Mouse (Mus musculus): ENCODE results near the gene Has3.

Gene Has3

DNA sequence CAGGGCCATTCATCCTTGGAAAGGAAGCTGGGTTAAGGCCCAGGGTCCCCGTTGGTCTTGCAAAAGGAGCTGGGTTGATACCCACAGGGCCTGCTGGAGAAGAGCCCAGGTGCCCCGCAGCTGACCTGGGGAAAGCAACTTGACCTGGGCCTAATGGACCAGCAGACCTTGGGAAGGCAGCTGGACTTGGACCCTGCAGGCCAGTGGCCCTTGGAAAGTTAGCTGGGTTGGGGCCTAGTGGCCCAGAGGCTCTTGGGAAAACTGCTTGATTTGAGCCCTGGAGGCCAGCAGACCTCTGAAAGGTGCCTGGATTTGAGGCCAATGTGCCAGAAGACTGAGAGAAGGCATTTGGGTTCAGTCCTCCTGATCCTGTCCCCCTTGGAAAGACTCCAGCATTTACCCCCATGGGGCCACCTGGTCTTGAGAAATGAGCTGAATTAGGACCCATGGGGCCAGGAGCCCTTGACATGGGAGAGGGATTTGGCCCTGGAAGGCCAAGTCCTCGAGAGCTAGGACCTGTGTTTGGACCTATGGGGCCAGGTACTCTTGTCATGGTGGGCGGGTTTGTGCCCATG lies 14.9 kb downstream of the Has3 start:
- in situ Hi-C loops (cut with MboI, MseI) = loop anchor here (5.0 kb wide), 2 partner anchors 78 to 188 kb away; no protein-coding TSS in a partner anchor

DNA sequence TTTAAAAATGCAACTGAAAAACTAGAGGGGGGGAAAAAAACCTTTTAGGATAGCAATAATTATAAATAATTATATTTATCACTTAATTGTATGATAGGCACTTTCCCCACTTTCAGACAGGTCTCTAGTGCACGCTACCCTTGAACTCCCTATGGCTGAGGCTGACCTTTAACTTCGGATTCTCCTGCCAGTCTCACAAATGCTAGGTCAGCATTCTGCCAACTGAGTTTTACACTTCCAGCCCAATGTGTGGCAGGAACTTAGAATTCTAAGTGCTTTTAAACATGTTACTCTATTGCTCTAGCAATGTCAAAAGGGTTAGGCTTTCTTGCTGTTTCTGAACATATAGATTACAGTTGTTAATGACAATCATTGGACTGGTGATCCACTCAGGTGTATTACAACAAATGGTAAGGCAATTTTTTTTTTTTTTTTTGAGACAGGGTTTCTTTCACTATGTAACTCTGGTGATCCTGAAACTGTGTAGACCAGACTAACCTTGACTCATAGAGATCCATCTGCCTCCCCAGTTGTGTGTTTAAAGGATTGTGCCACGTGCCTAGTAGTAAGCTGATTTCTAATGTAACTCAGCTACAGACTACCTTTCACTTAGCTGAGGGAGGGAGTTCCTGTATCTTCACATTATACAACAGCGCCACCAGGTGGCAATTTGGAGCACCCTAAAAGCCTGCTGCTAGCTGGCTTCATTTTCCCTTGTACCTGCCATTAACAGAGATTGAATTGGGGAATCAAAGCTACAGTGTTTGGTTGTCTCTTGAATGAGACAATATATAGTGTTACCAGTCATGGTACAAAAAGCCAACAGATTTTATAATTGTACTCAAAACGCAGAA lies 17.5 kb downstream of the Has3 start:
- in situ Hi-C loops (cut with MboI, MseI) = loop anchor here (5.0 kb wide), 2 partner anchors 80 to 190 kb away; no protein-coding TSS in a partner anchor

DNA sequence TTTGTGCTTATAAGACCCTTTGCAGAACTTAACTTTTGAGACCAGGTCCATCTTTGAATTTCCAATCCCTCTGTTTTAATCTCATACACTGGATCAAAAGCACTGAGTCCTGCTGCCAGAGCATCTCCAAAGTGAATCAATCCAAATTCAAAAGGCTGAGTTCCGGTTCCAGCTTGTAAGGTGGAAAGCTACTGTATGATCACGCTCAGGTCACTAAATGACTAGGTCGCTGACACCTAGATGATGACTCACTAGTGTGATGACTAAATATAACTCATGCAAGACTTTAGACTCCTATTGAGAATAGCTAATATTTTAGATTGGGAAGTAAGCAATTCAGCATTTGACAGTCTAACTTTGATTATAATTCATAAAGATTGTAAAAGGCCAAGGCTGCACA lies 18.8 kb downstream of the Has3 start:
- in situ Hi-C loops (cut with MboI, MseI) = loop anchor here (5.0 kb wide), 2 partner anchors 82 to 192 kb away; no protein-coding TSS in a partner anchor

DNA sequence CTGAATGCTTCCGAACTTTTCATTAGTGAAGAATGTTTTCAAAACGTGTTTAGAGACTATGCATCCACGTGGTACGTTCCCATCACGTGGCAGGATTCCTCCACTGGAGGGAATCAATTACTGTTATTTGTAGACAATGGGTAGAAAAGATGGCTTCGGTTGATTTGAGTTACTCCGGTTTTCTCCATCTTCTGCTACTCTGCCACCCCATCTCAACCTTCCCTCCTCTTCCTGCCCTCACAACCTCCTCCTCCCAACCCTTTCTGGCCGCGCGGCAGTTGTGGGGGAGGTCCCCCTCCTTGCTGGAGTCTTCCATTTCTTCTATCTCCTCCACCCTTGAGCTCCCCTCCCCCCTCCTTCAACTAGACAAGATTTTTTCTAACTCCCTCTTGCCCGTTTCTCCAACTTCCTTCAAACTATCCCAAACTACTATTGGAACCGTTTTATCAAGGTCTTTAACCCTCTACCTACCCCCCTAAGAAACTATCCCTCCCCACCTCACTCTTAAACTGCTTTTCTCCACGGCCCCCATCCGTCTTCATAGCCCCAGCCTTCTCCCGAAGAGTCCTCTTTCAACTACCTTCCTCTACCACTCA lies 22.3 kb downstream of the Has3 start:
- in situ Hi-C loops (cut with MboI, MseI) = no loop called here

DNA sequence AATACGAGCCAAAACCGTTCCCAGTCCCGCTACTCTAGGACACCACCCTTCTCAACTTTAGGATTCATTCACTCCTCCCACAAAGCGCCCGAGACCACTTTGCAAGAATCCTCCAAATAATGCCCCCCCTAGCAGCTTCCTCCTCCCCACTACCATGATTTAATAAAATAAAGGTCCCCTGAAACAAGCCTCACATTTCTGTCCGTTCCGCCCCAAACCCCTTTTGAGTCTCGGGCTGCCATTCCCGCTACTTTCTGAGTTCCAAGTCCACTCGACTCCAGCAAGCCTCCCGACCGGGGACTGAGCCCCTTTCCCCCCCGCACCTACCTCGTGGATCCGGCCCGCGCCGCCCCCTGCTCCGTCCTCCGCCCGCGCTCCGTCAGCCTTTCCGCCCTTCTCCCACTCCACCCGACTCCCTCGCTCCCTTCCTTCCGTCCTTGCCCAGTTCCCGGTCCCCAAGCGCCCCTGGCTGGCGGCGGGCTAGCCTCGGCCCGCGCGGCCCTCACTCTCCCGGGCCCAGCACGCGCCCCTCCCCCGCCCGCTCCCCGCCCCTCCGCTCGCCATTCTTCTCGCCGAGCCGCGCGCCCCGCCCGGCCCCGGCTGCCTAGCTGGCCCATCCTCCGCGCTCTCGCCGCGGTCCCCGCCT lies 22.9 kb downstream of the Has3 start:
- in situ Hi-C loops (cut with MboI, MseI) = no loop called here

DNA sequence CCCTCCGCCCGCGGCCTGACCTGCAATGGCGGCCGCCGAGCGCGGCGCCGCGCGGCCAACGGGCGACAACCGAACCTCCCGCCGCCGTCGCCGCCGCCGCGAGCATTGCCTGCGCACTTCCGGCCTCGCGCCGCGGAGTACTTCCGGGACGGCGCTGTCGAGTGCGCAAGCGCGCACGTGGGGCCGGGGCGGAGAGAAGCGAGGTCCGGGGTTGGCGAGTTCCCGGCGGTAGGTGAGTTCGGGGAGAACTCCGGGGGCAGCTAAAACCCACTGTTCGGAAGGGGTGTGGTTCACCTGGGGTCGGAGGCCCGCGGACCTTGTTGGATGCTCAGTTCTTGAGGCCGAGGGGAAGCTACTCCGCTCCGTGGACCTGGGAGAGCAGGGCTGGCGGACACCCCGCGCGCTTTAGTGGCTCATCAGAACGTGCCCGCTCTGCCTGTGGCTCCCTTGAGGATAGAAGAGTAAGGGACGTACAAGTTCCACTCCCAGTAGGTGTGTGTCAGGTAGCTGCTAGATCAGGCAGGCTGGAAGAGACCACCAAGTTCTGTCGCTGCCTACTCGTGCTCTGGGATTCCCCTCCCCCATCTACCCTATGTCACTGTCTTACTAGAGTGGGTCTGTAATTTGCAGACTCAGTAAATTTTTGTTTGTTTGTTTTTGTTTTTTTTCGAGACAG lies 23.6 kb downstream of the Has3 start, which contains the start of gene Utp4:
Gene Utp4, plus strand, starts transcription at position 156 of the 676 bp plus-strand sequence.
- in situ Hi-C loops (cut with MboI, MseI) = no loop called here

DNA sequence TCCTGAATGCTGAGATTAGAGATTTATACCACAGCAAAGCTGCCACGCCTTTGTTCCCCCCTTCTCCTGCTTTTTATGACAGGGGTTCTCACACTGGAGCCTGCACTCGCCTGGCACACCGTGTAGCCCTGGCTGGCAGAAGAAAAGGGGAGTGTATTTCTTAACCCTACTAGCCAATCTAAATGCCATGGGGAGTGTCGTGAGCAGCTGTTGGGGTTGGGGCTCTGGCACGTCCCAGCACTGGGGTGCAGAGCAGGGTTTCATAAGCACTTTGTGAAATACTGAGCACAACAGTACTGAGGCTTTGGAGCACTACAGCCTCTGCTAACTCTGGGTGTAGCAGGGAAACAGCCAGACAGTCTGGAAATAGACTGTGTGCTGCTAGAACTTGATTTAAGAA lies 29.4 kb downstream of the Has3 start:
- in situ Hi-C loops (cut with MboI, MseI) = no loop called here

DNA sequence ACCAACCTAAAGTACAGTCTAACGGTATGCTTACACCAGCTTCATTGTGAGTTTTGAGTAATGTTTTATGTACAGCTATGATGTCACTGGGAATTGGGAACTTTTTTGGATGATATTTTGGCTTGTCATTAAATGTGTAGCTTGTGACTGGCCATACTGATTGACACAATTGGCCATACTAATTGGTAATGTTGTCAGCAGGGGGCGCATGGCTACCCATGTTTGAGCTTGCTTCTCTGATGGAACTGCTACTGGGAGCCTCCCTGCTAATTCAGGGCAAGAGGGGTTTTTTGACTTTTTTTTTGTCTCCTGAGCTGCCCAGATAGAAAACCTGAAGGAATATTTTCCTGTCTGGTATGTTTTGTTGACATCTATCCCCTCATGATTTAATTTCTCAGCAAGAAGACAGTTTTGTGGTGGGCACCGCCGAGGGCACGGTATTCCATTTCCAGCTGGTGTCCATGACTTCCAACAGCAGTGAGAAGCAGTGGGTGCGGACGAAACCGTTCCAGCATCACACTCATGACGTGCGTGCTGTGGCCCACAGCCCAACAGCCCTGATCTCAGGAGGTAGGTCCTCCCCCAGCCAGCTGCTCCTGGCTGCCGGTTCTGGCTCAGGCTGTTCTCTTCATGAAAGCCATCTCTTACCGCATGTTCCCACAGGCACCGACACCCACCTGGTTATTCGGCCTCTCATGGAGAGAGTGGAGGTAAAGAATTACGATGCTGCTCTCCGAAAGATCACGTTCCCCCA lies 35.9 kb downstream of the Has3 start:
- in situ Hi-C loops (cut with MboI, MseI) = loop anchor here in 1 of 2 experiments (25.0 kb wide), 1 partner anchor 456 kb away; no protein-coding TSS in a partner anchor

DNA sequence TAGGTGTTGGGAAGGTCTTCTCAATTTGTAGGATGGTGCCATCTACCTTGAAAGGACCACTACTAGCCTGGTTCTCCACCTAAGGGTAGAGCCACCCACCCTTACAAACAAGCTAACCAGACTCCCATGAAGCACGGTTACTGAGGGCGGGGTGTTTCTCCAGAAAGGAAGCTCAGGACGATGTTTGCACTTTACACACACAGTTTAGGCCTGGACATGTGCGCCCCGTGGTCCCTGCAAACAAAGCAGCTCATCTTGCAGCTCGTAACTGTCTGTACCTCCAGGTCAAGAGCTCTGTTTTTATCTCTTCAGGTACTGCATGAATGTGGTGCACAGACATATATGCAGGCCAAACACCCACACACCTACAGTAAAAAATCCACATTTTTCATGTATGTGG lies 36.6 kb downstream of the Has3 start:
- in situ Hi-C loops (cut with MboI, MseI) = loop anchor here in 1 of 2 experiments (25.0 kb wide), 1 partner anchor 456 kb away; no protein-coding TSS in a partner anchor

DNA sequence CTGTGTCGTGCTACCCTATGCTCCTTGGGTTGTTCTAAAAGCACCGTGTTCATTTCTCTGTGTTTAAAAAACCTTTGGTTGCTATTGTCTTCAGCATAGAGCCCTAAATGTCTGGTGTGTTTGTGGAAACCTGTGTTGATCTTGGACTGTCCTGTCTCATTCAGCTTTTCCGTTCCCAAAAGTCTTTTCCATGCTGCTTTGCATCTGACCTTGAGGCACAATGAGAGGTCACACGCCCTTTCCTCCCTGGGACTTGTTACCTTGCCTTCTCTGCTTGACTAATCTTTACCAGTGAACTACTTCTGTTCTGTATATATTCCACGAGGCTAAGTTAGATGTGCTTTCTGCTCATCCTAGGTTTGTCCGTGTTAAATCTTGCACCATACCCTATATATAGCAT lies 37.4 kb downstream of the Has3 start:
- in situ Hi-C loops (cut with MboI, MseI) = loop anchor here in 1 of 2 experiments (25.0 kb wide), 1 partner anchor 455 kb away; no protein-coding TSS in a partner anchor

DNA sequence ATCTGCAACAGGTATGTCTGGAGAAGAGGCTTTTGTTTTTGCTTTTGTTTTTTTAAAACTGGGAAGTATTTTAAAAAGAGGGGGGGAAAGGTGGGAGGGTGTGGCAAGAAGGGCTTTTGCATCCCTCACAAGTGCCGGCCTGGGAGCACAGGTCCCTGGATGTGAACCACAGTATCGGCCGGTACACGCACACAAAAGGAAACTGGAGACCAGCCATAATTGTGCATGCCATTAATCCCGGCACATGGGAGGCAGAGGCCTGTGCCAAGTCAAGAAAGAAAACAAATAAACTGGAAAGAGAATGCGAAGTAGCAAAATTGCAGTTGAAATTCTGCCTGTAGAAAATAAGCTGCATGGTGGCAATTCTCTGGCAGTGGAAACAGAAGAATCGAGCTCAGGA lies 38.2 kb downstream of the Has3 start:
- in situ Hi-C loops (cut with MboI, MseI) = loop anchor here in 1 of 2 experiments (25.0 kb wide), 1 partner anchor 454 kb away; no protein-coding TSS in a partner anchor

DNA sequence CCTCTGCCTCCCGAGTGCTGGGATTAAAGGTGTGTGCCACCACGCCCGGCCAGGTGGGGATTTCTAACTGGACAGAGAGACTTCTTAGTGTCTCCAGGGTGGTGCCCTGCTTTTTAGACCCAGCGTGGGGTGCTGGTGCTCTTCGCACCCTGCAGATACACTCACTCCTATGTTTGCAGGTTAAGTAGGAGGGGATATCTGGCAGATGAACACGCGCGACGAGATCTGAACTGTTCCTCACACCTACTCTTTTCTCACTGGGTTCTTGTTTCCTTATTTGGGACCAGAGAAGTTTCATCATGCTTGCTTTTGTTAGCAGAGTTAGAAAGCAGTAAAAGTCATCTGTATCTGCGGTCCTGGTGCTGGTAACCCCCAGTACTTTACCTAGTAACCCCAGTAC lies 43.6 kb downstream of the Has3 start:
- in situ Hi-C loops (cut with MboI, MseI) = loop anchor here (5.0 to 25.0 kb wide), 2 partner anchors 449 to 459 kb away; no protein-coding TSS in a partner anchor

DNA sequence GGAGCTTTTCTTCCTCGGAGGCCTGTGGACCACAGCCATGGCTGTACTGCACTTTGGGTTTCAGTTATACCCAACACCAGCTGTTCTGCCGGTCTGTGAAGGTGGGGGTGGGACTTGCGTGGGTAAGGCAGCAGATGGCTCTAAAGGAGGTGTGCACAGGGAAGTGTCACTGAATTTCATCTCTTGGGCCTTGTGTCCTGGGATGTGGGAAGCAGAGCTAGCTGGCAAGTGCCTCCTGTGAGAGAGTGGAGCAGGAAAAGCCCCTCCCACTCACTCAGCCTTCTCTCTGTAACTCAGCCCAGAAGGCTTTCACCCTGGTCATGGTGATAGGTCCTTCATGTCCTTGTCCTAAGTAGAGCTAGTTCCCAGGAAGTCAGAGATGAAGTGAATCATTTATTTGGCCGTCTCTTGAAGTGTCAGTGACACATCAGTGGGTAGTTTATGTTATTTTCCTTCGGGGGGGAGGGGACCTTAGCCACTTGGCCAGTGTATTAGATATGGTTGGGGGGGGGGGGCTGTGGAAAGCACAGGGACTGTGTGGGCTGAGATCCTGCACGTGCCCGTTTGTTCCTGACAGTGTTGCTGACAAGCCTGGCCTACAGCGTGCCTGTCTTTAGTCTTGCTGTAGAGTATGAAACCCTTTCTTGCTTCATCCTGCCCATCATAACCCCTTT lies 49.8 kb downstream of the Has3 start:
- in situ Hi-C loops (cut with MboI, MseI) = loop anchor here (5.0 to 25.0 kb wide), 2 partner anchors 102 to 442 kb away; no protein-coding TSS in a partner anchor

DNA sequence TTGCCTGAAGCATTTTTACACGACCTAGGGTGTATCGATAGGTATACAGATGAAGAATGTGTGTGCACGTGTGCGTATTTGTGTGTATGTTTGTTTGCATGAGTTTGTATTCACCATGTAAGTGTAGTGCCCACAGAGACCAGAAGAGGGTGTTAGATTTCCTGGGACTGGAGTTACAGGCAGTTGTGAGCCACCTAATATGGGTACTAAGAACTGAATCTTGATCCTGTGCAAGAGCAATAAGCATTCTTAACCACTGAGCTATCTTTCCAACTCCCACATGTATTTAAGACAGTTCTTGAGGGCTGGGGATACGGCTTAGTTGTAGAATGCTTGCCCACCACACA lies 50.3 kb downstream of the Has3 start:
- in situ Hi-C loops (cut with MboI, MseI) = loop anchor here (5.0 to 25.0 kb wide), 2 partner anchors 102 to 442 kb away; no protein-coding TSS in a partner anchor

DNA sequence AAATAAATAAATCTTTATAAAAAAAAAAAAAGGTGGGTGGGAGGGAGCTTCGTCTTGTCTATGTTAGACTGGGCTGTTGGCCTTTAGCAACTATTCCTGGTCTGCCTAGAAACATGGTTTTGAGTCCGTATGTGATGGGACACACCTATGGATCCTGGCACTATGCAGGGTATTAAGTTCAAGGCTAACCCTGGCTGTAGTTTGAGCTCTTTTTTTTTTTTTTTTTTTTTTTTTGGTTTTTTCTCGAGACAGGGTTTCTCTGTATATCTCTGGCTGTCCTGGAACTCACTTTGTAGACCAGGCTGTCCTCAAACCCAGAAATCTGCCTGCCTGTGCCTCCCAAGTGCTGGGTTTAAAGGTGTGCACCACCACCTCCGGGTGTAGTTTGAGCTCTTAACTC lies 54.0 kb downstream of the Has3 start:
- in situ Hi-C loops (cut with MboI, MseI) = loop anchor here (5.0 to 25.0 kb wide), 2 partner anchors 98 to 438 kb away; no protein-coding TSS in a partner anchor

DNA sequence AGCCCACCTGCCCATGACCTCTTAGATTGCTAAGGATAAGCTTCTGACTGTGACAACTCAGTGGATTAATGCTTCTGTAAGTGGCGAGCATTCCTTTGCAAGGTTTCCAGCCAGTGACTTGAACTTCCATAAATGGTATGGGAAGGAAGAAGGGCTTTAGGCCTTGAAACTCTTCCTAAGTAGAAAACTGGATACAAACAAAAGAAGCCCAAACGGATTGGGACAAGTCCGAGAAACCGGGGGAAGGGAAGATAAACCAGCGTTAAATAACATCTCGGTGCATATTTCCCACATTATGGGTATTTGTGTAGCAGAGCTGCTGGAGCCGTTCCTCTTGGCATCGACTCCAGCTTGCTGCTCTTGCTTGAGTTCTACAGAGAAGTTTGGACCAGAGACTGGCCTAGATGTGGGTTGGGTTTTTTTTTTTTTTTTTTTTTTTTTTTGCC lies 54.9 kb downstream of the Has3 start:
- in situ Hi-C loops (cut with MboI, MseI) = loop anchor here (5.0 to 25.0 kb wide), 3 partner anchors 77 to 437 kb away; no protein-coding TSS in a partner anchor

DNA sequence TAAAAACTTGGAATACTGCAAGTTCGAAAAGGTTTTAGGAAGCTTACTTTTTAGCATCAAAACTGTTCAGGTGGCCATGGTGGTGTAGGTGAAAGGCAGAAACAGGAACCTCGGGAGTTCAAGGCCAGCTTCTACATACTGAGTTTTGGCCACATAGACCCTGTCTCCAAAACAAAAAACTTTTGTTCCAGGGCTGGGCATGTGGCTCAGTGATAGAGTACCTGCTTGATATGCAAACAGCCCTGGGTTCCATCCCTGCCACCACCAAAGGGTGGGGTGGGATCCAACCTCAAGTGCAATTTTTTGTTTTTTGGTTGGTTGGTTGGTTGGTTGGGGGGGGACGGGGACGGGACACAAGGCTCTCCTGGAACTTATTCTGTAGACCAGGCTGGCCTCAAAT lies 55.4 kb downstream of the Has3 start:
- in situ Hi-C loops (cut with MboI, MseI) = loop anchor here in 1 of 2 experiments (5.0 kb wide), 1 partner anchor 77 kb away; no protein-coding TSS in a partner anchor

DNA sequence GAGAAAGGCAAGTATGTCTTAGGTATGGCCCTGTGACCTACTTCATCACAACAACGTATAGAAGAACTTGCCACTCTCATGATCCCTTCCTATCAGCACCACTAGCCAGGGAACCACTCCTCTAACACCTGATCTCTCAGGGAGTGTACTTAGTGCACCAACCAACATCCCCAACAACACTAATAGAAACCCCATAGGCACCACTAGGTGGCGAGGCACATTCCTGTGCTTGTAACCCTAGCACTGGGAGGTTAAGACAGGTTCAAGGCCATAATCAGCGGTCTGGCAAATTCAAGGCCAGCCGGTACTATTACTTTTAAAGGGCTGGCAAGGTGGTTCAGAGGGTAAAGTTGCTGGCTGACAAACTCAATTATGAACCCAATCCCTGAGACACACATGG lies 57.2 kb downstream of the Has3 start:
- in situ Hi-C loops (cut with MboI, MseI) = loop anchor here in 1 of 2 experiments (5.0 kb wide), 1 partner anchor 75 kb away; no protein-coding TSS in a partner anchor

DNA sequence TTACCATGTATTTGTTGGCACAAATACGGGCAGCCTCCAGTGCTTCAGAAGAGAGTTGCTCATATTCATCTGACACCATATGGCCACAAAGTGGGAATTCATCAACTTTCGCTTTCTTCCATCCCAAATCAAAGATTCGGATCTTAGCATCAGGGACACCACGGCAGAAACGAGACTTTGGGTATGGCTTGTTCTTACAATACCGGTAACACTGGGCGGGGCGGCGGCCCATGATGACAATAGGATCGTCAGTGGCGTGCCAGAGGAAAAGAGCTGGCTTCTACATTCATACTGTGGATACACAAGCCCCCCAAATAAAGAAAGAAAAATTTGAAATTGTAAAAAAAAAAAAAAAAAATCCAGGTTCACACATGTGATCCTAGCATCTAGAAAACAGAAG lies 58.1 kb downstream of the Has3 start:
- in situ Hi-C loops (cut with MboI, MseI) = loop anchor here in 1 of 2 experiments (5.0 kb wide), 1 partner anchor 74 kb away; no protein-coding TSS in a partner anchor
